8 mouse cellular contexts compared by ENCODE assay signal in genomic region chr1:87854411-87854810, GRCm38 (mm10). TPM values are rescaled to one million over a fixed set of nuclear protein-coding genes. Genes with fewer than 3 reads are reported as not detected.
A peak's percentile ranks its signal among the peaks of the same experiment; 100 is the strongest.
DNase-seq lines count a peak whose midpoint lies in the region; ATAC-seq and TF ChIP-seq lines count a peak whose summit lies in the region.

No protein-coding gene starts in this region.

- ATAC-seq in hindbrain, embryonic 12.5 days (ENCODE audit: low FRiP score): no peak
- ATAC-seq in midbrain, embryonic 13.5 days: no peak

- no peak for DNase-seq in kidney, adult 2 months
- DNase-seq in kidney, adult 11 months: no peak
- peak; percentile 45 for DNase-seq in adipocyte (ENCODE audit: low spot score)
- DNase-seq in adrenal gland, adult 2 months: no peak
- DNase-seq in layer of hippocampus, adult 8-10 months (ENCODE audit: low spot score in 2 of 2): no peak
- no peak for DNase-seq in gastrocnemius, postnatal 25 days

- TF ChIP-seq POLR2A in kidney, adult 2 months (IDR thresholded peaks at IDR 0.05; ENCODE audit: low read depth, low read length): no peak

- peaks cover 25% of the 10 kb centered on the region for H3K4me1 ChIP-seq in kidney, adult 2 months (ENCODE audit: control insufficient read depth, insufficient read depth, low read length)
- peaks cover 22% of the 10 kb centered on the region for H3K4me1 ChIP-seq in hindbrain, embryonic 12.5 days
- H3K4me1 ChIP-seq in midbrain, embryonic 13.5 days (replicated peaks): peaks cover 27% of the 10 kb centered on the region

- no peaks in the 10 kb centered on the region for H3K27me3 ChIP-seq in kidney, adult 2 months (replicated peaks; ENCODE audit: control insufficient read depth, insufficient read depth, low read length)
- H3K27me3 ChIP-seq in hindbrain, embryonic 12.5 days: no peaks in the 10 kb centered on the region
- 0 out of 2 replicates have a peak, but pooled peaks cover 3% of the 10 kb centered on the region for H3K27me3 ChIP-seq in midbrain, embryonic 13.5 days

- H3K4me3 ChIP-seq in kidney, adult 2 months (ENCODE audit: insufficient read depth, low read depth, low read length): peak overlapping the region; percentile 89
- H3K4me3 ChIP-seq in hindbrain, embryonic 12.5 days: peak overlapping the region; percentile 97
- H3K4me3 ChIP-seq in midbrain, embryonic 13.5 days (replicated peaks): peak overlapping the region; percentile 98

- no peaks in the 10 kb centered on the region for H3K9me3 ChIP-seq in hindbrain, embryonic 12.5 days (replicated peaks)
- no peaks in the 10 kb centered on the region for H3K9me3 ChIP-seq in midbrain, embryonic 13.5 days

- no peak for TF ChIP-seq CTCF in kidney, adult 2 months (conservative IDR thresholded peaks at IDR 0.05; ENCODE audit: insufficient read depth, insufficient read length, low read depth, low read length)

- peak overlapping the region; percentile 84 for H3K4me2 ChIP-seq in hindbrain, embryonic 12.5 days (replicated peaks)
- H3K4me2 ChIP-seq in midbrain, embryonic 13.5 days (replicated peaks): peak overlapping the region; percentile 91

- H3K36me3 ChIP-seq in kidney, adult 2 months (ENCODE audit: control insufficient read depth, insufficient read depth, low read length): no peaks in the 10 kb centered on the region
- no peaks in the 10 kb centered on the region for H3K36me3 ChIP-seq in hindbrain, embryonic 12.5 days
- H3K36me3 ChIP-seq in midbrain, embryonic 13.5 days: no peaks in the 10 kb centered on the region

- H3K9ac ChIP-seq in hindbrain, embryonic 12.5 days: peak overlapping the region; percentile 95; the same call in 1 of the 2 replicates
- H3K9ac ChIP-seq in midbrain, embryonic 13.5 days (replicated peaks): peak overlapping the region; percentile 98

- no peak overlapping the region for H3K27ac ChIP-seq in kidney, adult 2 months (ENCODE audit: insufficient read depth, low read depth, low read length)
- H3K27ac ChIP-seq in hindbrain, embryonic 12.5 days: no peak overlapping the region
- no peak overlapping the region for H3K27ac ChIP-seq in midbrain, embryonic 13.5 days

- 21% methylated on average over 6 of the region's 6 CpGs for WGBS in kidney, adult 2 months
- WGBS in hindbrain, embryonic 12.5 days: 25% methylated on average over 6 of the region's 6 CpGs
- WGBS in midbrain, embryonic 13.5 days: 31% methylated on average over 6 of the region's 6 CpGs

RNA-seq across cellular contexts. Expression of gene Dgkd, which starts 1.3 kb away (rescaled TPM):
- polyA plus RNA-seq in kidney, adult 2 months (2012; rRNA removed): 31.4 and 32.1 TPM in 2 replicates
- 37.0 and 39.1 TPM in 2 replicates for polyA plus RNA-seq in hindbrain, embryonic 12.5 days (2016; fragmentation: Nextera tagmentation; extraction: Ambion mirVana)
- 41.2 and 43.7 TPM in 2 replicates for polyA plus RNA-seq in midbrain, embryonic 13.5 days (2015; fragmentation: Nextera tagmentation; extraction: Ambion mirVana)
- total RNA-seq in adrenal gland, adult 2 months (2021): 10 to 100 TPM; 49.1 to 66.7 TPM
- polyA plus RNA-seq in adrenal gland, adult 2 months (2012; rRNA removed): 15.2 and 16.7 TPM in 2 replicates
- 100 to 1,000 TPM; 102 to 113 (median 110) TPM for total RNA-seq in layer of hippocampus, adult 8-10 months (2022)
- 10 to 100 TPM; 28.5 to 34.6 TPM for total RNA-seq in gastrocnemius, postnatal 25 days (2021)

RNA-seq across cellular contexts. Expression of gene Sag, which starts 50.9 kb away (rescaled TPM):
- polyA plus RNA-seq in kidney, adult 2 months (2012; rRNA removed): 0.16 and 0.34 TPM in 2 replicates
- polyA plus RNA-seq in hindbrain, embryonic 12.5 days (2016; fragmentation: Nextera tagmentation; extraction: Ambion mirVana): 2.4 and 2.5 TPM in 2 replicates
- polyA plus RNA-seq in midbrain, embryonic 13.5 days (2015; fragmentation: Nextera tagmentation; extraction: Ambion mirVana): 2.5 and 3.2 TPM in 2 replicates
- total RNA-seq in adrenal gland, adult 2 months (2021): 1 to 10 TPM; 1.4 to 2.4 TPM
- 0.48 and 0.57 TPM in 2 replicates for polyA plus RNA-seq in adrenal gland, adult 2 months (2012; rRNA removed)
- 1 to 10 TPM; 1.9 to 4.0 (median 2.6) TPM for total RNA-seq in layer of hippocampus, adult 8-10 months (2022)
- under 1 TPM in 1 of 2 experiments, not detected in 1; 0.24 TPM for total RNA-seq in gastrocnemius, postnatal 25 days (2021)
